Mouse (Mus musculus) kidney, postnatal 36 days (tissue): ENCODE measurements at regions not wholly inside any gene's neighbourhood (a gene's known extent, or its start where the extent isn't known, plus 50 kb on each side); places are given as distances from the start of the nearest gene placed in this dataset.

ENCODE experiments used
- DNase-seq, 2 experiments: peaks; one replicate each; pipeline ENCODE4 v3.0.0; 2021 to 2022; ENCODE audit warnings: mixed read lengths in 2 of 2

DNA sequence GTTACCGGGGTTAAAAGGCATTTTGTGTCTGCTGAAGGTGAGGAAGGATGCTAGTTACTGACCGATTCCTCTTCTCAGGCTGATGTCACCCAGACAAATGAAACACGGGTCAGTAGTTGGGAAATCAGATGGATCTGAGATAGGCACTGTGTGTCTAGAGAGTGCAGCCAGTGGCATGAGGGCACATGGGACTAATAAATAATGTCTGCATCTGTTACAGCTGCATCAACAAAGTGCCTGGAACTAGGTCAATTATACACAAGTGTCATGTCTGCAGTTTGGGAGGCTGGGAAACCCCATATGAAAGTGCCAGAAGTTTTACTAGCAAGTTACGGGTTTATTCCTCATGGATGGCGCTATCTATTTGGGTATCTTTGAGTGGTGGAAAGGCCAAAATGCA lies 68.8 kb downstream of the Cxcl12 start:
- DNase-seq, result no peak

DNA sequence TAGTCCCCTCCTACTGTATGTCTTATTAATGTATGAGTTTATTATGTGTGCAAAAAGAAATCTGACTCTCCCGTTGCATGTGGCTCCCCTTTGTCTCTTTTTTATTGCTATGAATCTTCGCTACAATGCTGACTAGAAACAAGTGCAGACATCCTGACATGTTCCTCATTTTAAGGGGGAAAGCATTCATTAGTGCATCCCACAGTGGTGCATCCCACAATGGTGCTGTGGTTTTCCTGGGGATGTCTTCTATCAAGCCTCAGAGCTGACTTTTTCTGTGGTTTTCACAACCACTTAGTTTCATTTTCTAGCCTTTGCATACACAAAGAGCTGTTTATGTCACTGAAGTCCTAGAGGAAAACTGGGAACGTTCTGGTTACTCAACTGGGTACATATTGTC lies 72.9 kb downstream of the Cxcl12 start:
- DNase-seq, result no peak

DNA sequence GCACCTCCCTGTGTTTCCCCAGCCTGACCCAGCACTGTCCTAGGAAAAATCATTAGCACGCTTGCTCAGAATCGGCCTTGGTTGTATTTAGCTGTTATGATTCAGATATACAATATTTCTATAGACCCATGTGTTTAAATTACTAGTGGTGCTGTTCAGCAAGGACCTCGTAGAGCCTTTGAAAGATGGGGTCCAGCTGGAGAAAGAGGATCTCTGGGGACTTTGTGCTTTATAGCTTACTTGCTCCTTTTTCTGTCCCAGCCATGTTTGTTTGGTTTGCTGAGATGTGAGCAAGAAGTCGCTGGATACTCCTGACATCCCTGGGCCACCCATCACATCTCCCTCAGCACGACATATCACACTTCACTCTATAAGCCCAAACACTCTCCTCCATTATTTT lies 77.1 kb downstream of the Cxcl12 start:
- no peak for DNase-seq

DNA sequence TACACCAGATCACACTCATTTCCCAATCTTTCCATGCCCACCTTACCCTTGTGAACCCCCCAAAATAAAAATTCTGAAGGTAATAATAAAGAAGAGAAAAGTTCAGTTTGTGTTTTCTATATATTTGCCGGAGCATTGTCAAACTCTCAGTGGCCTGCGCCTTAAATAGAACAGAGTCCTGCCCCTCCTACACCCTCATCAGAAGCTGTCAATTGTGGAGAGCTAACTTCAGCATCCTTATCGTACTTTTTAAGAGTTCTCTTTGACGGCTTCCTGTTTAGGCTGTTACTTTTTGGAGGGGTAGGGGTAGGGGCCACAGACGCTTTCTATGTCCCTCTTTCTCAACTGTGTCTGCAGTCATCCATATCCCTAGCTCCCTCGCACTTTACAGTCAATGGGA lies 77.5 kb downstream of the Cxcl12 start:
- DNase-seq, result no peak

DNA sequence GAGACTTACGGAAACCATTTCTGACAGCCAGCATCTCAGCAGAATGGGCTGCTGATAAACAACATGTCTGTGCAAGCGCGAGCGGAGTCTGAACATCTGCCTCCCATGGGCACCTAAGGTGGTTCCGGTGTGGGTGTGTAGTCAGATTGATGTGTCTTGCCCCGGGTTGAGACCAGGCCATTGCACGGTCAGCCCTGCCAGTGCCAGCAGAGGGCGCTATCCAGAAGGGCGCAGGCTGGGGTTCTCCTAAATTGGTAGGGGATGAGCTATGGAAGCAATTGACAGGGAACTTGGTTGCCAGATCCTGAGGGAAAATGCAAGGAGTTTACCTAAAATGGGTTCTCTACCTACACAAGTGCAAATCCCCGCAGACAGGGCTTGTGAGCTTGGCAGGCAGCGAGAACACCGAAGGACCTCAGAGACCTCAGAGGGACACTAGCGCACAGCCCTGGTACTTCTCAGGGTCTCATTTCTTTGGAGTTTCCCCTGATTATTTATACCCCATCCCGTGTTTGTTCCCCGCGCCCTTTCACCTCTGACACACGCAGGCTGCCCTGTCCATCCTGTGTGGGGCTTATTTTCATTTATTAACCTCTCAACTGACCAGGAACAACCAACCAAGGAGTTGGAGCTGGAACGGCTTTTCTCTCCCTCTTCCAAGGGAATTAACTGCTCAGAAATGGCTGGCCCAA lies 81.0 kb downstream of the Cxcl12 start:
- DNase-seq, result peak in 1 of 2 experiments; percentile 67

GRCm38 (mm10) chr6:117250051-117250450 lies 81.7 kb downstream of the Cxcl12 start:
- DNase-seq, result no peak

- DNase-seq, result no peak
Observed at GRCm38 (mm10) chr6:117251383-117251925, 83.1 kb downstream of the Cxcl12 start.

DNA sequence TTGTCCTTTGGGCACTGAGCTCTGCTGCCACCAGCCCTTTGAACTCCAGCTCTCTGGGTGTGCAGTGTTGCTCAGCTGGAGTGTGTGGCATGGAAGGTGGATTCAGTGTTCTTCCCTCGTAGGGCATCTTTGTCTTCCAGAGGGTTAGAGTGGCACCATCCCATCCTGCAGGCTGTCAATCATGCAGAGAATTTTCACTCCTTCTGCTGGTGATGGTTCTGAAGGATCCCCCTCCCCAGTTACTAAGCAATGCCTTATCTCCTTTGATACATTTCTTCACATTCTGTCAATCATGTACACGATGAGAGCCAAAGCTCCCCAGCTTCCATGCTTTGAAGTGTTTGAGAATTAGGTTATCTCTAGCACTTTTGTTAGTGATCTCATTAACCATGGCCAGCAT lies 84.0 kb downstream of the Cxcl12 start:
- DNase-seq, result no peak

GRCm38 (mm10) chr6:117253036-117253435 lies 84.7 kb downstream of the Cxcl12 start:
- DNase-seq, result no peak

- DNase-seq, result no peak
Observed at GRCm38 (mm10) chr6:117253586-117254330, 85.4 kb downstream of the Cxcl12 start.

- peak; percentile 65 to 85 for DNase-seq
Observed at GRCm38 (mm10) chr6:117254620-117255228, 86.4 kb downstream of the Cxcl12 start.

DNA sequence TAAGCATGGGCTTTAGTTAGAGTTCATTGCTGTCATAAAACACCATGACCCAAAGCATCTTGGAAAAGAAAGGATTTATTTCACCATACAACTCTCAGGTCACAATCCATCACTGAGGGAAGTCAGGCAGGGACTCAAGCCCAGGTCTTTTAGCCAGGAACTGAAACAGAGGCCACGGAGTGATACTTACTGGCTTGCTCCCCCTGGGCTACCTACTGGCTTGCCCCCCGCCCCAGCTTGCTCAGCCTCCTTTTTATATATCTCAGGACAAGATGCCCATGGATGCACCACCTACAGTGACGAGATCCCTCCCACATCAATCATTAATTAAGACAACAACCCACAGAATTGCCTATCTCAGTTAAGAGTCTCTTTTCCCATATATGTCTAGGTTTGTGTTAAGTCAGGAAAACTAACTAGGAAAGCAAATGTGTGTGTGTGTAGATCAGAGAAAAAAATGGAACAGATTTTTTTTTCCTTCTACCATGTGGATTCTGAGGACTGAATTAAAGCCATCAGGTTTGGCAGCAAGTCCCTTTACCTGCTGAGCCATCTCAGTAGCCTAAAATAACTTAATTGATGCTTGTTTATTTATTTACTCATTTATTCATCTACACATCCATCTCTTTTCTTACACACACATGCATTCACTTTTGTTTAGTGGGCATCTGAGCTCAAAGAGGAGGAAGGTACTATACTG lies 87.2 kb downstream of the Cxcl12 start:
- no peak for DNase-seq

- no peak for DNase-seq
Observed at GRCm38 (mm10) chr6:117256099-117256471, 87.8 kb downstream of the Cxcl12 start.

DNA sequence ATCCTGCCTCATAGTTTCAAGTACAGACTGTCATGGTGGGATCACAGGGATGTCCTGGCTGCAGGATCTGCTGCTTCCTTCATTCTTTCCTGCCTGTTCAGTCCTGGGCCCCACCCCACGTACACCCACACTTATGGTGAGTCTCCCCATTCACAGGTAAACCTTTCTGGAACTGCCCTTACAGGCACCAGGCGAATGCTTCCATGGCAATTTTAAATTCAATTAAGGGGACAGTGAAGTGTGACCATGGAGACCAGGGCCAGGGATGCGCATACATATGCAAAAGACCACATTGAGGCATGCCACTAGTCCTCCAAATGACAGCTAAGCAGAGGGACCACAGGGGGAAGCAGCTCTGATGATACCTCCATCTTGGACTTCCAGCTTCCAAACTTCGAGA lies 89.3 kb downstream of the Cxcl12 start:
- DNase-seq, result no peak

DNA sequence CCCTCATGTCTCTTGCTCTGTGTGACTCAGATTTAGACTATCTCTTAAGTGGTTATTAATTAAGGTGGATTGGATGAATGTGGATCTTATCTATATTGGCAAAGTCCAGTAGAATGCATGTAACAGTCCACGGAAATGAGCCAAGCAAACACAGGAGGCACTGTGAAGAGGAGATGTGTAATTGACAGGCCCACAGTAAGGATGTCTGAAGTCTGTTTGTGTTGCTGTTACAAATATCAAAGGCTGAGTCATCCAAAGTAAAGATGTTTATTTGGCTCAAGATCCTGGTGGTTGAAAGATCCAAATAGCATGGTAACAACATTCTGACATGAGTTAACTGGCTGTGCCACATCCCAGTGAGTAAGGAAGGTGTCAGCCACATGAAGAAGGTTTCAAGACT lies 99.6 kb downstream of the Cxcl12 start:
- no peak for DNase-seq

- no peak for DNase-seq
Observed at GRCm38 (mm10) chr6:117268376-117268775, 100.0 kb downstream of the Cxcl12 start.

GRCm38 (mm10) chr6:117270261-117270660 lies 101.9 kb downstream of the Cxcl12 start:
- no peak for DNase-seq

- peak in 1 of 2 experiments; percentile 8 for DNase-seq
Observed at GRCm38 (mm10) chr6:117271562-117272226, 103.4 kb downstream of the Cxcl12 start.

GRCm38 (mm10) chr6:117272227-117272955 lies 104.1 kb downstream of the Cxcl12 start:
- DNase-seq, result peak; percentile 39 to 46

DNA sequence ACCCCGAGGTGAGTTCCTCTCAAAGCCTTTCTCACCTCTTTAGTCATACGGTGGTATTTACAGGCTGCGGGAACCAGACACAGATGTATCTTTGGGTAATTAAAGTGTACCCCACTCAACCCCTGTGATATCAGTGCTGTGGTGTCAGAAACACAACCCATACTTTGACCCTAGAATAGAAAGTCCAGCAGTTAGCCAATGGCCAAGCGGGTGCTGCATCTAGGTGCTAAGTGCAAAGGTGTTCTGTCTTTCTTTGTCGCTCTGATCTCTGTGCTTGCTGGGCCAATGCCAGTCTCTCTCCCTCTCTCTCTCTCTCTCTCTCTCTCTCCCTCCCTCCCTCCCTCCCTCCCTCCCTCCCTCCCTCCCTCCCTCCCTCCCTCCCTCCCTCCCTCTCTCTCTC lies 107.6 kb downstream of the Cxcl12 start:
- no peak for DNase-seq

- DNase-seq, result no peak
Observed at GRCm38 (mm10) chr6:117276850-117277249, 108.5 kb downstream of the Cxcl12 start.

DNA sequence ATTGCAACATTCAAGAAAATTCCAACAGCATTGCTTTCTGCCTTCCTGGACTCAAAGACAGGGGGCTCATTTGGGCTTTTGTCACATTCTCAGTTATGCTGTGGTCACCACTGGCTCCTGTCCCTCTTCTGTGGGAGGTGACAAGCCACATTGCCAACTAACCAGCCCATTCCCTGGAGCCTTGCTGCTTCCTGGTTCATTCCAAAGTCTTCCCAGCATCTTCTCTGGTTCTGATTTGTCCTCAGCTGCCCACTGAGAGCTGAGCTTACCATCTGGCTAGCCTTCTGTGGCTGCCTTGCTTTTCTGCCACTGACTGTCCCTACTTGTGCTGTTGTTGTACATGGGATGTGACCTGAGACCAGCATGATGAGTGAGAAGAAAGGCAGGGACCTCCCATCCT lies 111.0 kb downstream of the Cxcl12 start:
- DNase-seq, result no peak
